Mouse (Mus musculus) neutrophil, adult 65 days (primary cell): ENCODE data around the gene Gm8247. TPM values are rescaled to one million over a fixed set of nuclear protein-coding genes. Genes with fewer than 3 reads are reported as not detected.

Source experiments
- total RNA-seq: library from RNA; stranded (reverse); gene quantifications from 2 replicates; pipeline ENCODE4 v1.2.4, GENCODE M21; 2023

Gene Gm8247
- not detected in 2 replicates for total RNA-seq

DNA sequence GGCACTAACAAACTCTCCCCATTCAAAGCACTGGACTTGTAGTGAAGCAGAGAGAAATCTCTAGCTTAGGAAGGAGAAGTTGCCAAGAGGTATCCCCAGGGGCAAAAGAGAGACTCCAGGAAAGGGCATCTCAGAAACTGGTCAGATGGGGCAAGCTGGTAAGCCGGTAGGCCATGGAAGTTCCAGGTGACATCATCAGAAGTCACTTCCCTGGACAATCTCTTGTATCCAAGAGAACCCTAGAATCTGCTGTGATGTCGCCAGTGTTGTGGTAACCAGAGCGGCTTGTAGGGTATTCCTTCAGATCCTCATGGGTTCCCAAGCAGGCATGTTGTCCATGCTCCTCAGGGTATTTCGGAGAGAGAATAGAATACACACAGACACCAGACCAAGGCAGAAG is at the start of gene Gm8247:
Gm8247 (plus strand) TSS at position 301 of the 400 bp plus-strand sequence.

DNA sequence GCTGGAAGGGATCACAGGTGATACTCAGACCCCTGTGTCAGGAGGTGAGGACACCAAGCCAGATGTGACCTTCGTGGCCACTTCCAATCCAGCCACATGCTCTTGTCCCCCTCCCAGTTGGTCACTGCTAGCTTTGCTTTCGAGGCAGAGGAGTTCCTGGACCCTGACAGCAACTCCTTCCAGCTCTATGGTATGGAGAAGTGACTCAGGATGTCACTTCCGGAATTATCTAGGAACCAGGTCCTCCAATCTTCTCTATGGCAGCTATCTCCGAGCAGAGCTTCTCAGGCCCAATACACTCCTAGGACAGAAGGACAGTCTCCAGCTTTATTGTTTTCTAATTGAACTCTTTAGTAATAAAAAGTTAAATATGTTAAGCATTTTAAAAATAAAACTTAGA is 44.8 kb downstream of the Gm8247 start, which contains the start of gene Gm5624:
Gm5624 (minus strand) TSS at position 202 of the 400 bp plus-strand sequence.

Other genes with a start within 250 kb of the Gm8247 start
- gene Gm5930, start 244.6 kb upstream of the Gm8247 start, total RNA-seq = not detected in 2 replicates
- gene Gm8229, start 217.8 kb upstream of the Gm8247 start, total RNA-seq = not detected in 2 replicates
- not detected in 2 replicates for gene Gm3371, start 172.5 kb upstream of the Gm8247 start, total RNA-seq
- gene Gm8232, start 149.5 kb upstream of the Gm8247 start, total RNA-seq = not detected in 2 replicates
- gene BC061237, start 90.7 kb upstream of the Gm8247 start, total RNA-seq = not detected in 2 replicates
- not detected in 2 replicates for gene Gm17093, start 64.9 kb upstream of the Gm8247 start, total RNA-seq
- not detected in 2 replicates for gene Gm5624, start 44.8 kb downstream of the Gm8247 start, total RNA-seq
- gene Gm8257, start 123.3 kb downstream of the Gm8247 start, total RNA-seq = not detected in 2 replicates
- not detected in 2 replicates for gene Gm8267, start 167.2 kb downstream of the Gm8247 start, total RNA-seq